Mouse (Mus musculus) kidney, postnatal 0 days (tissue): ENCODE data around the gene Adarb1. TPM values are rescaled to one million over a fixed set of nuclear protein-coding genes. Genes with fewer than 3 reads are reported as not detected.

Experiments used
- ATAC-seq: fragments of 200-750 bp; cut with Nextera tagmentation; replicated peaks from 2 replicates; pipeline ENCODE4 v1.8.0; 2017; ENCODE audit warnings: low read depth, moderate number of reproducible peaks, moderate TSS enrichment, moderate library complexity; ENCODE audit not compliant: low FRiP score
- DNase-seq: peaks from one replicate; pipeline ENCODE4 v3.0.0-alpha.2; 2016; ENCODE audit warnings: low spot score
- H3K27ac ChIP-seq: fragments of 300-500 bp; sonication (generic); 2 replicates; pipeline ENCODE4 v1.5.1; 2014; ENCODE audit warnings: mild to moderate bottlenecking
- H3K27me3 ChIP-seq: fragments of 300-500 bp; sonication (generic); 2 replicates; pipeline ENCODE4 v1.6.1; 2014; ENCODE audit warnings: low read length, mixed read lengths; ENCODE audit not compliant: insufficient read depth
- H3K36me3 ChIP-seq: fragments of 300-500 bp; sonication (generic); 2 replicates; pipeline ENCODE4 v1.6.1; 2014; ENCODE audit warnings: low read length, mixed read lengths; ENCODE audit not compliant: insufficient read depth
- H3K4me1 ChIP-seq: fragments of 300-500 bp; sonication (generic); replicated peaks from 2 replicates; pipeline ENCODE4 v1.6.1; 2014; ENCODE audit warnings: antibody characterized with exemption, low read length, mixed read lengths; ENCODE audit not compliant: insufficient read depth
- H3K4me2 ChIP-seq: fragments of 300-500 bp; sonication (generic); 2 replicates; pipeline ENCODE4 v1.6.1; 2014; ENCODE audit warnings: mild to moderate bottlenecking, low read length, moderate library complexity, mixed read lengths
- H3K4me3 ChIP-seq: fragments of 300-500 bp; sonication (generic); replicated peaks from 2 replicates; pipeline ENCODE4 v1.5.1; 2014; ENCODE audit warnings: low read depth, low read length
- H3K9ac ChIP-seq: fragments of 300-500 bp; sonication (generic); 2 replicates; pipeline ENCODE4 v1.6.1; 2014; ENCODE audit warnings: low read depth, low read length
- H3K9me3 ChIP-seq: fragments of 300-500 bp; sonication (generic); replicated peaks from 2 replicates; pipeline ENCODE4 v1.6.1; 2016; ENCODE audit warnings: low read length, inconsistent platforms, mixed read lengths
- CTCF ChIP-seq: IDR thresholded peaks from 2 replicates; pipeline ENCODE4 v1.5.1; 2016; ENCODE audit warnings: antibody characterized with exemption, low read depth, mild to moderate bottlenecking, moderate library complexity
- WGBS: fragments of 180-500 bp; shearing (Covaris S2); extraction: QIAGEN DNeasy Blood & Tissue Kit; methylation state at CpG from one replicate; pipeline ENCODE4 v1.1.7; 2014; 5-methylcytosine and 5-hydroxymethylcytosine counted together
- polyA plus RNA-seq: library from polyadenylated mRNA; unstranded; fragments of >200 nt; fragmentation: Nextera tagmentation; extraction: Ambion mirVana; gene quantifications from 2 replicates; pipeline ENCODE4 v1.2.1, GENCODE M21; 2015

Adarb1 gene
- polyA plus RNA-seq, 1 experiment from 2014 or later: 4.6 TPM

DNA sequence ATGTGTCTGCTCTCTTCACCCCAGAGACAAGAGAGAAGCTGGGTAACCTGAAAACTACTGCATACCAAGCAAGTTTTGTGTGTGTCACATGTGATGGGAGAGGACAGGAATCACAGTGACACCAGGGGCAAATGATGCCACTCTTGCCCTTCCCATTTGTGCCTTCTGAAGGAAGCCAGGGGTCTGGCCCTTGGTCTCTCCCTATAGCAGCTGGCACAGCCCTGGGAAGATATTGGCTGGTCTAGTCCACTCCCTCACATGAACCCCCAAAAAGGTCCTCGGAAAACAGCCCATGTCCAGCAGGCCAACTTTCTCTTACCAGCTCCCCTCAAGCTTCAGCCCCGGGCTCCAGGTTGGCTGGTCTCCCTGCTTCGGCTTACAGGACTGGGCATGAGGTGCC, 113.7 kb downstream of the Adarb1 start:
- Histone ChIP-seq H3K9ac (no peak overlapping the region), H3K4me1 (no peaks in the 10 kb centered on the region), H3K36me3 (no peaks in the 10 kb centered on the region), H3K27me3 (no peaks in the 10 kb centered on the region), H3K9me3 (no peaks in the 10 kb centered on the region), H3K4me2 (no peak overlapping the region), H3K4me3 (no peak overlapping the region), H3K27ac (no peak overlapping the region)
- ATAC-seq: no peak
- no peak for TF ChIP-seq CTCF
- no peak for DNase-seq
- WGBS: 54% methylated on average over 3 of the region's 3 CpGs

DNA sequence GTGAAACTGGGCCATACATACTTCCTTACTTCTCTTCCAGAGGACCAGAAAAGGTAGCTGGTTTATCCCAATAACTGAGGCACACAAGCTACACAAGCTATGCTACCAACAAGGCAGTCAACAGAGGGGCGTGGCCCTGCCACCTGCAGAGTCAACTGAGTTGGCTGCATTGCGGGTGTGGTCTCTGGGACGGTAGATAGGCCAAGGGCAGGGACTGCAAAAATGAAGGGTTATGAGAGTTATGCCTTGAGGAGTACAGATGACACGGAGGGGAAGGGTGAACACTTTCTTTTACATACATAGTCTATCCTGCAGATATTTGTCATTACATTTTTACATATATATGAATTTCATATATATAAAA, 117.2 kb downstream of the Adarb1 start:
- 95% methylated on average over 4 of the region's 4 CpGs for WGBS
- no peaks in the 10 kb centered on the region for H3K4me1 ChIP-seq
- no peak overlapping the region for H3K4me3 ChIP-seq
- H3K36me3 ChIP-seq: no peaks in the 10 kb centered on the region
- no peak overlapping the region for H3K27ac ChIP-seq
- H3K27me3 ChIP-seq: no peaks in the 10 kb centered on the region
- no peak for ATAC-seq
- H3K9ac ChIP-seq: no peak overlapping the region
- no peak for DNase-seq
- no peaks in the 10 kb centered on the region for H3K9me3 ChIP-seq
- TF ChIP-seq CTCF: no peak
- no peak overlapping the region for H3K4me2 ChIP-seq

DNA sequence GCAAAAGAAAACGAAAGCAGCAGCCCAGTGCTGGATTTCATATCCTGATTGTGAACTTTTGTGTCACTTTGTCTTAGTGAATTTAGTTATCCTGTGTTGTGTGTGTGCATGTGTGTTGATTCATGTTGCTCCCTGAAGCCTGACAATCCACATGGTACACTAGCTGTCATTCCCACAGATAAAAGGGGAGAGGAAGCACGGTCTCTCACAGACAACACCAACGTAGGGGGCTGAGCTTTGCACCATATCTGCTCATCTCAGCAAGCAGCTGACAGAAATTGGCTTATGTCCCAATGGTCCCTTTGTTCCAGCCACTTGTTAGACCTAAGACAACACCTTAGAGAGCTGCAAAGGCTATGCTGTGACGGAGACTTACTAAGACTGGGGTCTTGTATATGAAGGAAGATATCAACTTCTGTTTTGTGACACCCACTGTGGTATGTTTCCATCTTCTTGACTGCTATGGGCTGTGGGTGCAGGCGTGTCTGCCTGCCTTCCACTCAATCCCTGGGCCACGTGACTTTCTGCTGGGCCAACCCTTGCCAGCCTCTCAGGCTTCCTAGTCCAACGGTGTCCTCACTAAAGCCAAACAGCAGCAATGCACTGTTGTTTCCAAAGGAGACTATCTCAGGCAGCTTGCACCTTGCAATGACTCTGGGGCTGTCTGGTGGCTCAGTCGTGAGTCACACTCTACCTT, 117.7 kb downstream of the Adarb1 start:
- DNase-seq (no peak), ATAC-seq (no peak)
- Histone ChIP-seq H3K9ac (no peak overlapping the region), H3K36me3 (no peaks in the 10 kb centered on the region), H3K4me3 (no peak overlapping the region), H3K27me3 (no peaks in the 10 kb centered on the region), H3K9me3 (no peaks in the 10 kb centered on the region), H3K4me2 (no peak overlapping the region), H3K27ac (no peak overlapping the region), H3K4me1 (no peaks in the 10 kb centered on the region)
- whole genome bisulfite sequencing: 83% methylated on average over 8 of the region's 8 CpGs
- TF ChIP-seq CTCF: no peak

DNA sequence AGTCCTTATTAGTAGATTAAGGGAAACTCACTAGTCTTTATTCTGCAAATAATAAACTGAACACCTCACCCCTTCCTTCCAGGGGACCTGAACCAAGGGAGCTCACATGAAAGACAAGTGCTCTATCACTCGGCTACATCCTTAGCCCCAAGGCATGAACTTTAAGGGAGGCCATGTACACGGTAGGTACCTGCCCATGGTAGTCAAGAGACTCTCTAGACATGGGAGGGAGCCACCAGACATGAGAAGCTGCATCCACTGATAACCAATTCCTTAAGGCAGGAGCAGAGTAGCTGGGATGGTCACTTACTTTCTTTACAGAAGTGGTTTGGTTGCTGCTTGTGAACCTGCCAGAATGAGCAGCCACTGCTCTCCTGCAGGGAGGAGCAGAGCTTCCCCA, 118.9 kb downstream of the Adarb1 start:
- Histone ChIP-seq H3K36me3 (0 out of 2 replicates have a peak, but pooled peaks cover 3% of the 10 kb centered on the region), H3K9ac (no peak overlapping the region), H3K4me2 (no peak overlapping the region), H3K9me3 (no peaks in the 10 kb centered on the region), H3K4me3 (no peak overlapping the region), H3K27me3 (no peaks in the 10 kb centered on the region), H3K4me1 (no peaks in the 10 kb centered on the region), H3K27ac (no peak overlapping the region)
- no peak for TF ChIP-seq CTCF
- no peak for DNase-seq
- WGBS: 95% methylated on average over 2 of the region's 2 CpGs
- ATAC-seq: no peak

DNA sequence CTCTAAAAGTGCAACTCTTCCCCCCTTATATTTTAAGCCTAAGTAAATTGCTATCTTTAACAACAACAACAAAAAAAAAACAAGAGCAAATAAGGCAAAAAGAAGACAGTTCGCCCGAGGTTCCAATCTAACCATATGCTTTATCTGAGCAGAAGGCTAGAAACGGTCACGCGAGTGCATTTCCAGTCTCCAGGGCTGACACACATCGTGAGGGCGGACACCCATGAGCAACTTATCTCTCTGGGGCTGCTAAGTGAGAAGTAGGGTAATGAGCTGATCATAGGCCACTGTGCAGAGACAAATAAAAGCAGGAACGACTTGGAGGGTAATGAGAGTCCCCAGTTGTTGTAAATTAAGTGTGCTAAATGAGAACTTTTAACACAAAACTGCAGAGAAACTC, 119.4 kb downstream of the Adarb1 start:
- TF ChIP-seq CTCF: no peak

DNA sequence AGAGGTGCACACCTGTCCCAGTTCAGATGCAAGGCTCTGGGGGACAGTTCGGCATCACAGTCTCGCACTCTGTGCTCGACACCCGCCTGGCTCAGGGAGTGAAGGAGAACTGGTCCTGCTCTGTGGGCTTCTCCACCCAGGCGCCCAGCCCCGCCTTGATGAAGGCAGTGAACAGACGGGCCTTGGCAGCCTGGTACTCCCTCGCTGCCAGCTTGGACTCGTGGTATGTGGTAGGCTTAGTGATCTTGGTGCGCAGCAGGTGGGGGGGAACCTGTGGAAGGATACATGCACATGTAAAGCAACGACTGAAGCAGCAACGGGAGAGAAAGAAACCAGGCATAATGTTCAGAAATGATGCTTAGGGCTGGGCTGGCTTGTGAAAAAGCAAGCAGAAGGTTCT, 123.4 kb downstream of the Adarb1 start:
- H3K4me1 ChIP-seq: no peaks in the 10 kb centered on the region
- H3K4me3 ChIP-seq: no peak overlapping the region
- 92% methylated on average over 12 of the region's 12 CpGs for WGBS
- no peaks in the 10 kb centered on the region for H3K9me3 ChIP-seq
- H3K4me2 ChIP-seq: no peak overlapping the region
- TF ChIP-seq CTCF: no peak
- no peak for DNase-seq
- no peak for ATAC-seq
- no peaks in the 10 kb centered on the region for H3K27me3 ChIP-seq
- no peak overlapping the region for H3K27ac ChIP-seq
- H3K36me3 ChIP-seq: 0 out of 2 replicates have a peak, but pooled peaks cover 3% of the 10 kb centered on the region
- no peak overlapping the region for H3K9ac ChIP-seq

More for the DNA sequence above, 119.4 kb downstream of the Adarb1 start:
- ATAC-seq (no peak), DNase-seq (no peak)
- Histone ChIP-seq H3K4me1 (no peaks in the 10 kb centered on the region), H3K27me3 (no peaks in the 10 kb centered on the region), H3K9me3 (no peaks in the 10 kb centered on the region), H3K36me3 (0 out of 2 replicates have a peak, but pooled peaks cover 3% of the 10 kb centered on the region), H3K27ac (no peak overlapping the region), H3K4me2 (no peak overlapping the region), H3K9ac (no peak overlapping the region), H3K4me3 (no peak overlapping the region)
- WGBS: 73% methylated on average over 8 of the region's 8 CpGs
